Mouse (Mus musculus): Measurements from ENCODE around the gene Eif3k.

Eif3k gene

GRCm38 (mm10) chr7:28981651-28982273, at the start of gene Eif3k, which contains the start of gene Map4k1:
Gene Eif3k (minus strand): TSS chr7:28981864.
Gene Map4k1 (plus strand): TSS chr7:28982050.
- in situ Hi-C loops (cut with MboI, MseI): loop anchor here (10.0 kb wide), 1 partner anchor 53 kb away; no protein-coding TSS in a partner anchor

GRCm38 (mm10) chr7:29029690-29030656, 48.3 kb upstream of the Eif3k start:
- in situ Hi-C loops (cut with MboI, MseI): loop anchor here (10.0 kb wide), 2 partner anchors 45 to 1365 kb away; partner anchors contain the start of genes Eif3k and Map4k1

GRCm38 (mm10) chr7:29028761-29029160, 47.1 kb upstream of the Eif3k start:
- in situ Hi-C loops (cut with MboI, MseI): no loop called here

- in situ Hi-C loops (cut with MboI, MseI): no loop called here
These were observed 45.1 kb upstream of the Eif3k start for GRCm38 (mm10) chr7:29026811-29027210.

- in situ Hi-C loops (cut with MboI, MseI): no loop called here
These were observed 44.5 kb upstream of the Eif3k start for GRCm38 (mm10) chr7:29026195-29026594.

GRCm38 (mm10) chr7:29025566-29025965, 43.9 kb upstream of the Eif3k start:
- in situ Hi-C loops (cut with MboI, MseI): no loop called here

GRCm38 (mm10) chr7:29023514-29023913, 41.9 kb upstream of the Eif3k start:
- in situ Hi-C loops (cut with MboI, MseI): no loop called here

GRCm38 (mm10) chr7:29022479-29022878, 40.8 kb upstream of the Eif3k start:
- in situ Hi-C loops (cut with MboI, MseI): no loop called here

- in situ Hi-C loops (cut with MboI, MseI): no loop called here
These were observed 38.0 kb upstream of the Eif3k start for GRCm38 (mm10) chr7:29019447-29020220.

- in situ Hi-C loops (cut with MboI, MseI): no loop called here
These were observed 35.6 kb upstream of the Eif3k start for GRCm38 (mm10) chr7:29017222-29017621.

GRCm38 (mm10) chr7:29016440-29016839, 34.8 kb upstream of the Eif3k start:
- in situ Hi-C loops (cut with MboI, MseI): no loop called here

GRCm38 (mm10) chr7:29014984-29015383, 33.3 kb upstream of the Eif3k start:
- in situ Hi-C loops (cut with MboI, MseI): no loop called here

GRCm38 (mm10) chr7:29008714-29009113, 27.1 kb upstream of the Eif3k start:
- in situ Hi-C loops (cut with MboI, MseI): no loop called here

- in situ Hi-C loops (cut with MboI, MseI): no loop called here
These were observed 26.5 kb upstream of the Eif3k start for GRCm38 (mm10) chr7:29008171-29008570.

- in situ Hi-C loops (cut with MboI, MseI): no loop called here
These were observed 25.8 kb upstream of the Eif3k start for GRCm38 (mm10) chr7:29007224-29008101.

- in situ Hi-C loops (cut with MboI, MseI): no loop called here
These were observed 19.3 kb upstream of the Eif3k start for GRCm38 (mm10) chr7:29000651-29001605.

- in situ Hi-C loops (cut with MboI, MseI): no loop called here
These were observed 11.7 kb upstream of the Eif3k start for GRCm38 (mm10) chr7:28993402-28993801.

GRCm38 (mm10) chr7:28992997-28993396, 11.3 kb upstream of the Eif3k start:
- in situ Hi-C loops (cut with MboI, MseI): no loop called here

GRCm38 (mm10) chr7:28991616-28992015, 10.0 kb upstream of the Eif3k start:
- in situ Hi-C loops (cut with MboI, MseI): no loop called here
